Mouse (Mus musculus) kidney, adult 9 months (tissue): Measurements from ENCODE around the gene Rab3d.
"Not testable (repeated sequence)": the region's sequence is repeated elsewhere in the genome, so short reads cannot be mapped to it uniquely, and the experiment has no call there.

Experiments
- DNase-seq: peaks from one replicate; pipeline ENCODE4 v3.0.0; 2022

The Rab3d gene

DNA sequence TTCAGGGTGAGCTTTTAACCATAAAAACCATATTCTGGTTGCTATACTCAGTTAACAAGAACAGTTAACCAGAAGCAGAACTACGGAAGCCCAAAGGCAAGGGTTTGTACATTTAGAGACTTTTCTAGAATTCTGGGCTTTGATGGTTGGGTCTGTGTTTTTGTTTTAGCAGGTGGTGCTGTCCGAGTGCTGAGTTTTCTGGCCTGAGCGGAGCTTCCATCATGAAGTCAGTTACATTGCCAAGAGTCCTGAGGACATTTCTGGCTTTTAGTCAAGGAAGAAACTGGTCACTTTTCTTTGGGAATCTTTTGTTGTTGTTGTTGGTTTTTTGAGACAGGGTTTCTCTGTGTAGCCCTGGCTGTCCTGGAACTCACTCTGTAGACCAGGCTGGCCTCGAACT, 14.0 kb downstream of the Rab3d start:
- no peak for DNase-seq

DNA sequence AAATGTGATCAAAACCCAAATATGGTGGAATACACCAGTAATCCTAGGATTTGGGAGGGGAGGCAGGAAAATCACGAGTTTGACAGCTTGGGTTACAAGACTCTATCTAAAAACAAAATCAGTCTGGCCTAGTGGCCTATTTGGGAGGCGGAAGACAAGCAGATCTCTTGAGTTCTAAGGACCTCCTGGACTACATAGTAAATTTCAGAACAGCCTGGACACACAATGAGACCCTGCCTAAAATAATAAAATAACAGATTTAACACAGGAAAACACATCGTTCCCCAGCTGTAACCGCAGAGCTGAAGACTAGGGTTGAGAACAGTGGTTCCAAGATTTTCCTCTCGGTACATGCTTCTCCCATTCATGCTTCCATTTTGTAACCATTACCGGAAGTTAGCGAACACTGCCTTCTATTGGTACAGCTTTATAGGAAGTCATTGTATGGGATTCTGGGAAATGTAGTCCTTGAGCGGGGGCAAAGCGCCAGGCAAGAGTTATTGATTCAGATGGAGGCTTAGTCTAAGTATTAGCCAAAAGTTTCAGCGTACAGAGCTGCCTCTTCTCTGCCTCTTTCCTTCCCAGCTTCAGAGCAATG, 16.7 kb downstream of the Rab3d start:
- DNase-seq: peak; percentile 85

DNA sequence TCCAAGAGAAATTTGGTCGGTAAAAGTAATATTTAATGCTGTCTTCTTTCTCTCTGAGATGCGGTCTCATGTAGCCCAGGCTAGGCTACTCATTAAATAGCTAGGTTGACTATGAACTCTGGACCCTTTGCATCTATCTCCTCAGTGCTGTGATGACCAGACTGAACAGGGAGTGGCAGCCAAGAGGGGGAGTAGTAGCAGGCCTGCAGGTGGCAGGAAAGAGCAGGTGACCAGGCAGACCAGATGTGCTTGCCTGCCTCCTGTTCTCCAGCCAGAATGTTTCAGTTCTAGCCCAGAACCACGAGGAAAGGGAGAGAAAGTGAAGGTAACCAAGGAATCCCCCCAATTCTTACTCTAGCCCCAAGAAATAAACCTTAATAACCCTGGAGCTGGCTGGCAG, 28.8 kb downstream of the Rab3d start:
- DNase-seq: no peak

DNA sequence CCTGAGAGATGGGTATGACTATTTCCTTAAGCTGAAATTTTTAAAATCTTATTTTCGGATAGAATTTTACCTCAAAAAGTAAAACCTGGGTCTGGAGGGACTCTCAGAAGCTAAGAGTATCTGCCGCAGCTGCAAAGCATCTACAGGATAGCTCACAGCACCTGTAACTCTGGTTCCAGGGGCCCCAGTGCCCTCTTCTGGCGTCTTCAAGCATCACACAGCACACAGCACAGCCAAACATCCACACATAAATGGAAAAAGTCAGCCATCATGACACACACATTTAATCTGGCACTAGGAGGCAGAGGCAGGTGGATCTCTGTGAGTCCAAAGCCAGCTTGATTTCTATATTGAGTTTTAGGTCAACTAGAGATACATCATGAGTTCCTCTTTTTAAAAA, 41.4 kb downstream of the Rab3d start:
- DNase-seq: no peak

DNA sequence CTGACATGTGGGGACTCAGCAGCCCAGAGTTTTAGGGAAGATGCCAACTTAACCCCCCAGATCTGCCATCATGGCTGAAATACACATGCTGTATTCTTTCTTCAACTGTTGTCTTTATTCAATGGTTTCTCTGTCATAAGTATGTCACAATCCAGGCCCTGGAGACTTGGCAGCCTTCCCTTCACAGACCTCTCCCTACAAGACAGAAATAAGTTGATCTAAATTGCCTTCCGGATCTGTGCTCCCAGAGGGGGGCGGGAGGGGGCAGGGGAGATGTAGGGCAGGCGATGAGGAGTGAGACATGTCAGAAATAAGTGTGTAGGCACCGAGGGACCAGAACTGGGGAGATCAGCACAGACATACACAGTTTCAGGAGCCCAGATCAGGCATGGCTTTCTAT, 45.8 kb downstream of the Rab3d start:
- no peak for DNase-seq

DNA sequence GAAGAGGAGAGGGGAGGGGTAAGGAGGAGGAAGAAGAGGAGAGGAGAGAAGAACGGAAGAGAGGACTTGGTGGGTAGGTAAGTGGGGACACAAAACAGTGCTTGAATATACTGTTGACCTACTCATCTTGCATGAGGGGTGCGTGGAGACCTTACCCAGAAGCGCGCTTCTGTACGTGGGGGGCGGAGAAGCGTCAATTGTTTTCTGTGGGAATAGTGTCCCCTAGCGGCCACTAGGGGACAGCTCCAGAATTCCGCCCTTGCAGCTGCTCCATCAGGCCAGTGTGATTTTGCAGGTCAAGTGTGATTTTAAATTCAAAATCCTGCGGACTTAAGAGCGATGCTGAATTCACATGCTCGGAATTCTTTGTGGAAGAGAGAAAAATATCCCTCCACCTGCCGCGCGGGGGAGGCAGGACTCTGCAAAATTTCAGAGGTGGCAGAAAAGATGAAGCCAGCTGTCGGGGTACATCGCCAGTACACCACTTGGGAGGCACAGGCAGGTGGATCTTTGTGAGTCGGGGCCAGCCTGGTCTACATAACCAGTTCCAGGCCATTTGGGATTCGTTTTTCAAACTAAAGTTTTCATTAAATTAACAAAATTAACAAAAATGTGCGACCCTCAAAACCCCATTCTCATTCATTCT, 47.0 kb downstream of the Rab3d start:
- DNase-seq: peak; percentile 53

DNA sequence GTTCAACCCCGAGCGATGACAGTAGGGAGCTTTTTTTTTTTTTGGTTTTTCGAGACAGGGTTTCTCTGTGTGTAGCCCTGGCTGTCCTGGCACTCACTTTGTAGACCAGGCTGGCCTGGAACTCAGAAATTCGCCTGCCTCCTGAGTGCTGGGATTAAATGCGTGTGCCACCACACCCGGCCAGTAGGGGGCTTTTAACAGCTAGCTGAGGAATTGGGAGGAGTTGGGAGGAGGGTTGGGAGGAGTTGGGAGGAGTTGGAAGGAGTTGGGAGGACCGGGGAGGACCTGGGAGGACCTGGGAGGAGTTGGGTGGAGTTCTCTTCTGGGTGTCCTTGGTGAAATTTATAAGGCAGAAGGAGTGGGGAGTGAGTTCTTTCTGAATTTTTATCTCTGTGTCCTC, 48.7 kb downstream of the Rab3d start:
- peak; percentile 68 for DNase-seq

DNA sequence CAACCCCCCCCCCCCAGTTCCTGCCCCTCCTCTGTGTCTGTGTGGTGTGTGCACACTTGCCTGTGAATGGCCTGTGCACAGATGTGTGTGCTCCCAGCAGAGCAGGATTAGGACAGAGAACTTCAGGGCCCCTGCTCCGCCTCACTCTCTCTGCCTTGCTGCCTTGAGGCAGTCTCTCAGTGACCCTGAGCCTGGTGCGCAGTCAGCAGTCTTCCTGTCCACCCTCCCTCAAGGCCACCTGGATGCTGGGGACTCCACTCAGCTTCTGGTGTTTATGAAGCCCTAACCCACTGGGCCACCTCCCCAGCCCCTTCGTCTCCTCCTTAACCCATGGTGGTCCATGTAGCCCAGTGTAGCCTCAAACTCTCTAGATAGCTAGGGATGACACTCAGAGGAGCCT, 50.3 kb downstream of the Rab3d start:
- DNase-seq: no peak

DNA sequence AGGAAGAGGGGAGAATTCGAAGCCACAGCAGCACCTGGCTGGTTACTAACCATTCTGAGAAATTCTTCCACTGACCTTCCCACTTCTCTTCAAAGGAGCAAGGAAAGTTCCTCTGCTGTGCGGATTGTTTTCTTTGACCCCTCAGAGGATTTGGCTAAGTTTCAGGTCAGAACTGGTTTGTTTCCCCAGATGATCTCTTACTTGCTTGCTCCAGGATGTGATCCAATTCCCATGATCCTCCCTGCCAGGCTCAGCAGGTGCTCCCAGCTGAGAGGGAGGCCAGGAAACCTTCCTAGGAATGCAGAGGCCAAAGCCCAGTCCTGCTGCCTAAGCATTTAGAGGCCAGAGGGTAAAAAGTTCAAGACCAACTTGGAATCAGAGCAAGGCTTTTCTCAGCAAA, 51.4 kb downstream of the Rab3d start:
- peak; percentile 83 for DNase-seq

DNA sequence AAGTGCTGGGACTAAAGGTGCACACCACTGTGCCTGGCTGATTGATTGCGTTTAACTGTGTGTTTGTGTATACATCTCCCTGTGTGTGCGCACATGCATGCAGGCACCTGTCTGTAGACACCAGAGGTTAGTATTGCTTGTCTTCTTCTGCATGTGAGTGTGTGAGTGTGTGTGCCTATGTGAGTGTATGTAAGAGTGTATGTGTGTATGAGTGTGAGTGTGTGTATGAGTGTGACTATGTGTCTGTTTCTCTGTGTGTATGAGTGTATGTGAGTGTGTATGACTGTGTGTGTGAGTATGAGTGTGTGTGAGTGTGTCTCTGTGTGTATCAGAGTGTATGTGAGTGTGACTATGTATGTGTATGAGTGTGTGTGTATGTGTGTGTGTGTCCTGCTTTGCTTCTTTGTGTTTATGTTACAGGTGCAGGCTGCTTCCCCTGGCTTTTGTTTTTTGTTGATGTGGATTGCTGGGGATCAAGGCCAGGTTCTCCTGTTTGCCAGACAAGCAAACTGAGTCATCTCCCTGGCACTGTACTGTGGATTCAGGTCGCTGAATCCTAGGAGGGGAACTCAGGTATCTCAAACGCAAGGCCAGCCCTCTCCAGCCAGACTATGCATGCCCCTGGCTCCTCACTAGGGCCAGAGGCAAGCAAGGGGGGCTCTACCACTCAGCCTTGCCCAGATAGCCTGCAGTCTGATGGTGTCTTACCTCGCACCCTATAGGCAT, 52.2 kb downstream of the Rab3d start:
- no peak for DNase-seq

DNA sequence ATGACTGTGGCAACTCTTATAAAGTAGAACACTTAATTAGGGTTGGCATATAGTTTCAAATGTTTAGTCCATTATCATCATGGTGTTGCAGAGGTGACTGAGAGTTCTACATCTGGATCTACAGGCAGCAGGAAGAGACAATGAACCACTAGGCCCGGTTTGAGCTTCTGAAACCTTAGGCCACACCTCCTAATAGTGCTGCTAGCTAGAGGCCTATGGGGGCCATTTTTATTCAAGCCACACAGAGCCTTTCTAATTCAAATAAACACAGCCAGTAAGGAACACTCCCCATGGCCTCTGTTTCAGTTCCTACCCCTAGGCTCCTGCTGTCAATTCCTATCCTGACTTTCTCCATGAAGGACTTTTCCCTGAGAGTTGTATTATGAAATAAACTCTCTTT, 55.8 kb downstream of the Rab3d start:
- DNase-seq: no peak

DNA sequence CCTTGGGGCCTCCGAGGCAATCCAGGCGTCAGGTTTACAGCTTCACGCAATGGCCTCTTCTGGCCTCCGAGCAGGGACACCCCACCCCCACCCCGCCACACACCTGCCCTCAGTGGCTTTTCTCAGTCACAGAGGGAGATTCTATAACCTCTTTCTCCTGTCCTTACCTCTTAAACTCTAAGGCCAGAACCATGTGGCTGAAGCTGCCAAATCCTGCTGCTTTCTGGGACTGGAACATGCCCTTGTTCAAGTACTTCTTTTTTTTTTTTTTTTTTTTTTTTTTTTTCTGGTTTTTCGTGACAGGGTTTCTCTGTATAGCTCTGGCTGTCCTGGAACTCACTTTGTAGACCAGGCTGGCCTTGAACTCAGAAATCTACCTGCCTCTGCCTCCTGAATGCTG, 57.6 kb downstream of the Rab3d start:
- not testable (repeated sequence) for DNase-seq

DNA sequence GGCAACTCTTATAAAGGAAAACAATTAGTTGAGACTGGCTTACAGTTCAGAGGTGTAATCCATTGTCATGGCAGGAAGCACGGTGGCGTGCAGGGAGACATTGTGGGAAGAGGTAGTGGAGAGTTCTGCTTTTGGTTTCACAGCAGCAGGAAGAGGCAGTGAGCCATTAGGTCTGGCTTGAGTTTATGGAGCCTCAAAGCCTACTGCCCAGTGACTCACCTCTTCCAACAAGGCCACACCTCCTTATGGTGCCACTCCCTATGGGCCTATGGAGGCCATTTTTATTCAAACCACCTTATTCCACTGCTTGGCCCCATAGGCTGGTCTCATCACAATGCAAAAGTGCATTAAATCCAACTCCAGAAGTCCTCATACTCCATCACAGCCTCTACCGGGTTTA, 58.4 kb downstream of the Rab3d start:
- no peak for DNase-seq

DNA sequence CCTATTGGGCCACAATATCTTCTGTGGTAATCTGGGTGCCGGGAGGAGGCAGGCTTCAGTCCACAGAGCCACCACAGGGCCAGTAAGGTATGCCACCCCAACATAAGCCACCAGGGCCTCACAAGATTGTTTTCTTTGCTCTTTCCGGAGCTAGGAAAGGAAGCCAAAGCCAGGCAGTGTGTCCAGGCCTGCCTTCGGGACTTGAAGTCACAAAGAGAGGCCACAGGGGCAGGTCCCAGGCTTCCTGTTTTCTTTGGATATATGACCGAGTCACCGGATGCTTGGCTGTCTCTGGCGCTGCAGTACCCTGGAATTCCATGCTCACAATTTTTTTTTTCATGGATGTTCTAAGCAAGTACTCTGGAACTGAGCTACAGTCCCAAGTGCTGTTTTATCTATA, 59.9 kb downstream of the Rab3d start:
- peak; percentile 87 for DNase-seq

DNA sequence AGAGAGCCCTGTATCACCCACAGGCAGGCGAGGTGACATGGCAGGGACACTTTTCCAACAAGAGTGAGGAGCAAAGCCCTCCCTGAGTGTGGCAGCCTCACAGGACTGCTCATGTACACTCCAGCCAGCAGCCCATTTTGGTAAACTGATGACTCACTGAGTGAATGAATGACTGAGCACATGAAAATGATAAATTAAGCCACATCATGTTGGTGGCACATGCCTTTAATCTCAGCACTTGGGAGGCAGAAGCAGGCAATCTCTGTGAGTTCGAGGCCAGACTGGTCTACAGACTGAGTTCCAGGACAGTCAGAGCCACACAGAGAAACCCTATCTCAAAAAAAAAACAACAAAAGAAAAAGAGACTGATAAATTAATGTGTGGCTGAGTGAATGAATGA, 60.5 kb downstream of the Rab3d start:
- no peak for DNase-seq
